Mouse (Mus musculus) spleen, adult 2 months (tissue): ENCODE measurements around the gene Ggt7.

Experiments used
- CTCF ChIP-seq: fragments of 200-500 bp; IDR thresholded peaks from 2 replicates; pipeline ENCODE4 v1.5.1; 2011; ENCODE audit warnings: mild to moderate bottlenecking, inconsistent platforms; ENCODE audit not compliant: insufficient read depth, insufficient read length, insufficient replicate concordance; ENCODE audit errors: extremely low read depth
- POLR2A ChIP-seq: fragments of 200-500 bp; IDR thresholded peaks from 2 replicates; pipeline ENCODE4 v1.6.1; 2011; ENCODE audit warnings: low read depth, low read length, inconsistent platforms

DNA sequence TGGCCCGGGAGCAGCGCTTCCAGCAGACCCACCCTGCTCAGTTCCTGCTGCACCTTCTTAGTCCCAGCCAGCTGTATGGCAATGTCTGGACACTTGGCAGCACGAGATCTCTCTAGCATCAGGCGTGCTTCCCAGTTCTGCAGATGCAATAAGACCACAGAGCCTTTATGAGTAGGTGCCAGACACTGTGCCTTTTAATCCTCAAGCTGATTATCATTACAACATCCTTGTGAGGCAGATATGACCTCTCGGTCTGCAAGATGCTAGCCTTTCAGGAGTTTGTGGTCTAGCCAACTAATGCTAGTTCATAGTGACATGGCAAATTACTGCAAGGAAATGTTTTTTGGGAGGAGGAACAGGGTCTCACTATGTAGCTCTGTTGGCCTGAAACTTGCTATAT is 49.7 kb upstream of the Ggt7 start:
- no peak for TF ChIP-seq POLR2A
- TF ChIP-seq CTCF, result no peak
